Comparison of ENCODE assay signal across 18 mouse cellular contexts in the genomic region with DNA sequence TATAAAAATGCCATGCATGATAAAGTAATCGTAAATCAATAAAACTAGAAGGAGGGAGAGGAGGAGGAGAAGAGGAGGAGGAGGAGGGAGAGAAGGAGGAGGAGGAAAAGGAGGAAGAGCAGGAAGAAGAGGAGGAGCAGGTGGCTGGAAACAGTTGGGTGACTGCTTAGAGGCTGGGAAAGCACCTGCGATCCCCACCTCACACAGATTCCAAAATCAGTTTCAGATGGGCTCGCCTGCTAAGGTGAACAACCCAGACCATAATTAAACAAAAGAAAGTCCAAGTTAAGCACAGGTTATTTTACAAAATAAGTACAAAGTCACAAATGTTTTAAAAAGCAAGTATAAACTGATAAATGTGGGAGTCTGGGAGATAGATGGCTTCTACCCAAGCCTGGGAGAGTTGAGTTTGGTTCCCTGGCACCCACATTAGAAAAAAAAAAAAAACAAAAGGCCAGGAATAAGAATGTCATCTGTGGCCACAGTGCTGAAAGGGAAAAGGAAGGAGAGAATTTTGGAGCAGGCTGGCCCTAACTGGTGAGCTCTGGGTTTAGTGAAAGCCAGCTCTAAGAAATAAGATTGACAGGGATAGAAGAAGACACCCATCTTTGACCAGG.
"Had no signal": no experiment of that assay in that cellular context is flagged by ENCODE, and none has a peak within 500 bp of the region (broad histone marks: within the 10 kb centered on the region; RNA-seq: fewer than 3 reads in every experiment).

No protein-coding gene starts in this region.

- H3K27me3 ChIP-seq: megakaryocyte, embryonic 14.5 days; midbrain, embryonic 12.5 days; neural tube, embryonic 13.5 days; stomach, embryonic 15.5 days had no signal

- H3K9ac ChIP-seq: liver, embryonic 14.5 days; lung, embryonic 14.5 days; midbrain, embryonic 12.5 days; neural tube, embryonic 13.5 days; stomach, embryonic 15.5 days had no signal

- H3K27ac ChIP-seq: liver, embryonic 14.5 days; midbrain, embryonic 10.5 days; midbrain, embryonic 12.5 days; neural tube, embryonic 13.5 days; stomach, embryonic 15.5 days; stomach, postnatal 0 days had no signal

- H3K4me2 ChIP-seq: lung, embryonic 14.5 days; midbrain, embryonic 12.5 days; neural tube, embryonic 13.5 days; stomach, embryonic 15.5 days had no signal

- H3K4me3 ChIP-seq: midbrain, embryonic 10.5 days; midbrain, embryonic 12.5 days; myocyte; neural tube, embryonic 13.5 days; stomach, embryonic 15.5 days had no signal

- H3K4me1 ChIP-seq: megakaryocyte, embryonic 14.5 days; midbrain, embryonic 10.5 days; midbrain, embryonic 12.5 days; stomach, embryonic 15.5 days had no signal

- ATAC-seq: midbrain, embryonic 16.5 days had no signal

- DNase-seq: lung, postnatal 10 days; midbrain, embryonic 14.5 days; right cerebral cortex, postnatal 14 days; right cerebral cortex, postnatal 4 days; spleen, adult 18-20 months; thymus, adult 2 months; thymus, postnatal 25 days; thymus, postnatal 4 days had no signal

- H3K36me3 ChIP-seq: midbrain, embryonic 10.5 days; midbrain, embryonic 12.5 days; neural tube, embryonic 13.5 days; stomach, embryonic 15.5 days had no signal

- H3K9me3 ChIP-seq: midbrain, embryonic 10.5 days; midbrain, embryonic 12.5 days; neural tube, embryonic 13.5 days; stomach, embryonic 15.5 days had no signal
